8 mouse cellular contexts compared by ENCODE assay signal in the genomic region with DNA sequence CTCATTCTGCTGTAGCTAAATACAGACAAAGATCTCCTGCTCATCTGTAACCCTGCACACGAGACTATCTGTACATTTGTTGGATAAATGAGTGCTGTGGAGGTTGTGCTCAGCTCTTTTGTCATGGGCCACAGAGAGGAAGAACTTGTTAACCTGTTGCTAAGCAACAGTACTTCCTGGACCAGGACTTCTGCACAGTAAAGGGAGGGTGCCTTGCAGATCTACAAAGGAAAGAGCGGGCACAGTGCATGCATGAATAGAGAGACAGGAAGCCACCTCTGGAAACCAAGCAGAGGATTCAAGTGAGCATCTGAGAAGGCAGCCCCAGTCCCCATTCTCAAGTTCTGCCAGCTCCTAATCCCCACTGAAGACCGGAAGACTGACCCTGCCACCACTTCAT. TPM values are rescaled to one million over a fixed set of nuclear protein-coding genes. Genes with fewer than 3 reads are reported as not detected.
DNase-seq lines count a peak whose midpoint lies in the region; ATAC-seq lines count a peak whose summit lies in the region.

No protein-coding gene starts in this region.

- H3K9ac ChIP-seq in hindbrain, embryonic 13.5 days: no peak overlapping the region
- H3K9ac ChIP-seq in neural tube, embryonic 13.5 days: no peak overlapping the region

- 25% methylated on average over 3 of the region's 3 CpGs for WGBS in hindbrain, embryonic 10.5 days
- 7% methylated on average over 3 of the region's 3 CpGs for WGBS in hindbrain, embryonic 13.5 days
- 17% methylated on average over 3 of the region's 3 CpGs for WGBS in neural tube, embryonic 13.5 days

- H3K4me2 ChIP-seq in hindbrain, embryonic 13.5 days: no peak overlapping the region
- H3K4me2 ChIP-seq in neural tube, embryonic 13.5 days: no peak overlapping the region

- H3K4me1 ChIP-seq in hindbrain, embryonic 10.5 days (replicated peaks): peaks cover 20% of the 10 kb centered on the region
- peaks cover 7% of the 10 kb centered on the region for H3K4me1 ChIP-seq in hindbrain, embryonic 13.5 days (replicated peaks)
- H3K4me1 ChIP-seq in neural tube, embryonic 13.5 days (replicated peaks): peaks cover 6% of the 10 kb centered on the region

- H3K36me3 ChIP-seq in hindbrain, embryonic 10.5 days: no peaks in the 10 kb centered on the region
- no peaks in the 10 kb centered on the region for H3K36me3 ChIP-seq in hindbrain, embryonic 13.5 days
- H3K36me3 ChIP-seq in neural tube, embryonic 13.5 days: no peaks in the 10 kb centered on the region

- H3K27me3 ChIP-seq in hindbrain, embryonic 10.5 days (ENCODE audit: insufficient read depth, poor library complexity, severe bottlenecking): no peaks in the 10 kb centered on the region
- no peaks in the 10 kb centered on the region for H3K27me3 ChIP-seq in hindbrain, embryonic 13.5 days
- no peaks in the 10 kb centered on the region for H3K27me3 ChIP-seq in neural tube, embryonic 13.5 days

- no peaks in the 10 kb centered on the region for H3K9me3 ChIP-seq in hindbrain, embryonic 10.5 days
- no peaks in the 10 kb centered on the region for H3K9me3 ChIP-seq in hindbrain, embryonic 13.5 days
- H3K9me3 ChIP-seq in neural tube, embryonic 13.5 days: no peaks in the 10 kb centered on the region

- peak; percentile 23 for DNase-seq in hindbrain, embryonic 10.5 days (ENCODE audit: low spot score)
- DNase-seq in T-cell, adult 2 months (ENCODE audit: low spot score): peak; percentile 79
- DNase-seq in layer of hippocampus, adult 11-12 months (ENCODE audit: low spot score): no peak
- no peak for DNase-seq in cerebellum, adult 8-10 months
- no peak for DNase-seq in Muller cell, postnatal 12 days (ENCODE audit: inconsistent ontology term)

- no peak overlapping the region for H3K4me3 ChIP-seq in hindbrain, embryonic 10.5 days
- no peak overlapping the region for H3K4me3 ChIP-seq in hindbrain, embryonic 13.5 days
- no peak overlapping the region for H3K4me3 ChIP-seq in neural tube, embryonic 13.5 days

- H3K27ac ChIP-seq in hindbrain, embryonic 10.5 days: no peak overlapping the region
- H3K27ac ChIP-seq in hindbrain, embryonic 13.5 days: no peak overlapping the region
- H3K27ac ChIP-seq in neural tube, embryonic 13.5 days (replicated peaks): no peak overlapping the region

- ATAC-seq in hindbrain, embryonic 13.5 days (ENCODE audit: low FRiP score): no peak
- peak; percentile 72 for ATAC-seq in granulocyte monocyte progenitor cell, adult 5-6 weeks (replicated peaks; ENCODE audit: poor library complexity, severe bottlenecking)
- peak; percentile 69 for ATAC-seq in neural tube, embryonic 13.5 days (ENCODE audit: low read depth)

RNA-seq across cellular contexts. Expression of gene Fam120a, which starts 27.1 kb away (rescaled TPM):
- 11.9 and 13.7 TPM in 2 replicates for polyA plus RNA-seq in hindbrain, embryonic 10.5 days (2016; fragmentation: Nextera tagmentation; extraction: Ambion mirVana)
- polyA plus RNA-seq in hindbrain, embryonic 13.5 days (2015; fragmentation: Nextera tagmentation; extraction: Ambion mirVana): 12.2 and 12.4 TPM in 2 replicates
- total RNA-seq in granulocyte monocyte progenitor cell, adult 5-6 weeks (2014; fragmentation: Nextera tagmentation): 161 and 168 TPM in 2 replicates
- 123 and 128 TPM in 2 replicates for total RNA-seq in granulocyte monocyte progenitor cell, adult 5-6 weeks (2017)
- polyA plus RNA-seq in neural tube, embryonic 13.5 days (2015; fragmentation: Nextera tagmentation; extraction: Ambion mirVana): 13.2 and 13.7 TPM in 2 replicates

Comparison
In these comparisons a context has a peak if more than half of its experiments do, and no peak if none do; other contexts are left out.
1. DNase-seq: peak in hindbrain, embryonic 10.5 days (single experiment) and T-cell, adult 2 months (single experiment); none in layer of hippocampus, adult 11-12 months (single experiment), cerebellum, adult 8-10 months (single experiment) and Muller cell, postnatal 12 days (single experiment).